Mouse (Mus musculus) cortical plate, adult 2 months (tissue): Measurements from ENCODE around the gene Tmem178b. TPM values are rescaled to one million over a fixed set of nuclear protein-coding genes. Genes with fewer than 3 reads are reported as not detected.

Source experiments
- H3K27ac ChIP-seq: fragments of 200-500 bp; 2 replicates; pipeline ENCODE4 v1.5.1; 2012; ENCODE audit warnings: low read length, control low read depth, inconsistent platforms; ENCODE audit not compliant: insufficient read depth
- H3K4me1 ChIP-seq: fragments of 200-500 bp; 2 replicates; pipeline ENCODE4 v1.6.1; 2011; ENCODE audit warnings: low read length; ENCODE audit not compliant: control insufficient read depth, insufficient read depth
- H3K4me3 ChIP-seq: fragments of 200-500 bp; 2 replicates; pipeline ENCODE4 v1.5.1; 2011; ENCODE audit warnings: mild to moderate bottlenecking, low read length, control low read depth; ENCODE audit not compliant: insufficient read depth
- CTCF ChIP-seq: fragments of 200-500 bp; IDR thresholded peaks from 2 replicates; pipeline ENCODE4 v1.5.1; 2011; ENCODE audit warnings: mild to moderate bottlenecking, control low read depth, low read length; ENCODE audit not compliant: insufficient read depth; ENCODE audit errors: extremely low read depth
- POLR2A ChIP-seq: fragments of 200-500 bp; IDR thresholded peaks from 2 replicates; pipeline ENCODE4 v1.6.1; 2011; ENCODE audit warnings: mild to moderate bottlenecking, low read length, control low read depth; ENCODE audit not compliant: insufficient read depth; ENCODE audit errors: extremely low read depth
- polyA plus RNA-seq: library from polyadenylated mRNA; depleted of rRNA; stranded (reverse); fragments of >200 nt; gene quantifications from 2 replicates; pipeline ENCODE4 v1.2.3, GENCODE M21; 2012; rRNA removed

The Tmem178b gene
- polyA plus RNA-seq, 1 experiment, result 98.1 TPM

DNA sequence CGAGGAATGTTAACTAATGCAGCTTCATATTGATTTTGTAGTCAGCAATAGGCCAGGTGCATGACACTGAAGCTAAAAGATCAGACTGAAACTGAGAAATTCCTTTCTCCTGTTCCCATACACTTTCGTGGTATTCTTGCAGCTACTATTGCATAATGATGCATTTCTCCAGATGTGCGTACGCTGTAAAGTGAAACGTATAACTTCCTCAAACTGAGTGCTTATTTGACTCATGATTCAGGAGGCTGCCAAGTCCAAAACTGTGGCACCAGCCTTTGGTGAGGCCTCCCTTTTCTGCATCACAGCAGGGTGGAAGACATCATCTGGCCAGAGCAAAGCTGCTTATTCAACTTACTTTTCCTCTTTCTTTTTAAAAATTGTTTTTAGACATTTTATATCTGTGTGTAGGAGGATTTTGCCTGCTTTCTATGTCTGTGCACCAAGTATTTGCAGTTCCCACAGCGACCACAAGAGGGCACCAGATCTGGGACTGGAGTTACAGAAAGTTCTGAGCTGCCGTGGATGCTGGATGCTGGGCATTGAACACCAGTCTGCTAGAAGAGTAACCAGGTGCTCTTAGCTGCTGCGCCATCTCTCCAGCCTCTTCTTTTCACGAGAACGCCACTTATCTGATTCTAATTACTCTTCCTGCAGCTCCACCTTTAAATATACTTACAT is 362.9 kb downstream of the Tmem178b start:
- Histone ChIP-seq H3K4me3 (no peak overlapping the region), H3K27ac (no peak overlapping the region), H3K4me1 (peaks cover 7% of the 10 kb centered on the region)
- TF ChIP-seq POLR2A (no peak), CTCF (peak; percentile 72)

DNA sequence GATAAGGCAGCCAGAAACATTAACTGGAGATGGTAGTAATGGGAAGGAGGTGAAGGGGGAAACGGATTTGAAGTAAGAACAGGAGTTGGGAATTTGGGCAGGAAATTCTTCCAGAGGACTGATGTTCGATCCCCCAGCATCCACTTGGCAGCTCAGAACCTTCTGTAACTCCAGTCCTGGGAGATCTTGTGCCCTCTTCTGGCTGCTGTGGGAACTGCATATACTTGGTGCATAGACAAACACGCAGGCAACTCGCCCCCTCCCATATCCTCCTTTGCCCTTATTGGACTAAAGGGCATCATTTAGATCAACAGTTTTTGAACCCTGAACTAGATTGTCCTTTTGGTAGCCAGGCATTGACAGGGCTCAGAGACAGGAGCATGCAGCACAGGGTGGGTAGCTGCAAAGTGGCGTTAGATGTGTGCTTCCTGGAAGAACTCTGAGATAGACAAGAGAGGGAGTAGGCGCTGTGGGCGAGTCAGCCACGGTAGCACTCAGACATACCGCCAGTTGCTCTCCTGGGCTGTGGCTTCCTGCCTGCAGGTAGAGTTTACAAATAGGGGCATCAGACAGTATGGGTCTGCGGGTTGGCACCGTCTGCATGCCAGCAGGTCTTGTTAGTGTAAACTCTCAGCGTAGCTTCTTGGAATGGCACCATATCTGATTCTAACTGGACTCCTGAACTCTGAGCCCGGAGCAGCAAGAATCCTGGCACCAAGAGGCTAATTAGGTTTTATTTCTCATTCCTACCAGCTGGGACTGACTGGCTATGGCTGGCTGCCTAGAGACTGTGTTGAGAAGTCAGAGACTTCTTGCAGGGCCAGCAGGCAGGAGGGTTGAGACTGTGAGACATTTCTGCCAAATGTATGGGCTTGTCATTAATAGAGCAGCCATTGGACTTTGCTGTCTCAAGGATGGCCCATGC is 364.0 kb downstream of the Tmem178b start:
- no peak overlapping the region for H3K4me3 ChIP-seq
- TF ChIP-seq POLR2A (no peak), CTCF (peak; percentile 48)
- H3K27ac ChIP-seq, result no peak overlapping the region
- H3K4me1 ChIP-seq, result peaks cover 7% of the 10 kb centered on the region

DNA sequence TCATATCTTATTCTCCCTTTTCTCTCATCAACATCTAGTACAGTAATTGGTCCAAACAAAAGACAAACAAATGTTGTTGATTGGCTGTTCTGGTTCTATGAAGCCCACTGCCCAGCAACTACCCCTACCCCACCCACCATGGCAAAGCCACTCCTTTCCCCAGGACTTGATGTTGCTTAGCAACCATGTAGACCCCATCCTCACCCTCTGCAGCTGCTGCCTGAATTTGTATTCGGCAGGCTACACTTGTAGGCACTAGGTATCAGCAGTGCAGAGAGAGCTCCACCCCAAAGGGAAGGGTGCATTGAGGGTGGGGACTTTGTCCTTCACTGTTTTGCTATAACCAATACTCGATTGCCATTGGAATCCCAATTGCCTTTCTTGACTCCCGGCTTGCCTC is 365.8 kb downstream of the Tmem178b start:
- H3K27ac ChIP-seq, result no peak overlapping the region
- no peak overlapping the region for H3K4me3 ChIP-seq
- H3K4me1 ChIP-seq, result peaks cover 6% of the 10 kb centered on the region
- TF ChIP-seq POLR2A, result no peak
- TF ChIP-seq CTCF, result no peak

DNA sequence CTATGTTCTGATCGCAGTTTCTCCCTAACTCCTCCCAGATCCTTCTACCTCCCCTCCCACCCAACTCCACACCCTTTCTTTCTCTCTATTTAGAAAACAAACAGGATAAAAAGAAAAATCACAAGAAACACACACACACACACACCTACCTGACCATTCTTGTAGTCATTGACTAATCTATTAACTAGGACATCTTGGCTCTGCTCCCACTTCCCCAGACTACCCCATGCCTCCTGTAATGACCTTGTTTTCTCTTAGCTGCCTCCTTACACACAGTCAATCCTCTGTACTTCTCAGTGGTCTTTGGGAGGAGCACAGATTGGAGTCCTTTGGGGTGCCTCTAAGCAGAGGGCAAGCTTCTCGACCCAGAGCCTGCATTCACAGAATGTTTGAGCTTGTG is 367.6 kb downstream of the Tmem178b start:
- H3K27ac ChIP-seq, result no peak overlapping the region
- TF ChIP-seq CTCF, result no peak
- TF ChIP-seq POLR2A, result no peak
- H3K4me1 ChIP-seq, result no peaks in the 10 kb centered on the region
- H3K4me3 ChIP-seq, result no peak overlapping the region

DNA sequence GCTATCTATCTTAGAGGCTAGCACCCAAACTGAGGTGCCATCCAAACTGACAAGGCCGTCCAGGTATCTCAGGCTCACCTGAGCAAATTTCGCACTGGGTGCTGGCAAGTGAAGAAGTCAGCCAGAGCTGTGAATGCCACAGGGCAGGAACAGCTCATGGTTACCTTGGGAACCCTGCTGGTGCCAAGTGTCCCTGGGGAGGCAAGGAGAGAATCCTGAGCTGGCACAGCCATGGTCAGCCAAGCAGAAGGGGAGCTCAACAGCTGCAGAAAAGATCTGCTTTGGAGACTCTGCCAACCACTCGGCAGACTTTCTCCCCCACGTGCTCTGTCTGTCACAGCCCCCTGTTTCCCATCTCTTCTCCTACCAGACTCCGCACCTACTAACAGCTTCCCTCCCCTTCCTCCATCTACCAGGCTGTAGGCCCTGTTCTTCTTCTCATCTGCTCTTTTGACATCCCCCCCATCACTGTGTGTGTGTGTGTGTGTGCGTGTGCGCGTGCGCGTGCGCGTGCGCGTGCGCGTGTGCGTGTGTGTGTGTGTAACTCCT is 374.4 kb downstream of the Tmem178b start:
- no peak for TF ChIP-seq POLR2A
- TF ChIP-seq CTCF, result no peak
- peaks cover 5% of the 10 kb centered on the region for H3K4me1 ChIP-seq
- no peak overlapping the region for H3K27ac ChIP-seq
- H3K4me3 ChIP-seq, result no peak overlapping the region

DNA sequence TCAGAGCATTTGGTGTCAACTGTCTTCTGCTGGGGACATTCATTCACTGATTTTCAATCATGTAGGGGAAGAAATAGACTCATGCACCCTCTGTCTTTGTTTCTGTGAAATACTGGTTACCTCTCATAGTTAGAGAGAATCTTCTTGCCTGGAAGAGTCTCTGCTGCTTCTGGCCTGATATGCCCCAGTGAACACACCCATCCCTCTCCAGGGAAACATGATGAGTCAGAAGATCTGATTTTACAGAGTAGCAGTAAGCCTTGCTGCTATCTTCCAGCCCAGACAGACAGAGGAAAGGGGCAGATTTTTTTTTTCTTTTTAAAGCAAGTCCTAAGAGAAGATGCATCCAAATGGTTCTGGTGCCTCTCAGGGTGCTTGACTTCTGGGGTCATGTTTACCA is 376.9 kb downstream of the Tmem178b start:
- Histone ChIP-seq H3K27ac (no peak overlapping the region), H3K4me3 (no peak overlapping the region), H3K4me1 (peaks cover 5% of the 10 kb centered on the region)
- TF ChIP-seq CTCF (no peak), POLR2A (no peak)

DNA sequence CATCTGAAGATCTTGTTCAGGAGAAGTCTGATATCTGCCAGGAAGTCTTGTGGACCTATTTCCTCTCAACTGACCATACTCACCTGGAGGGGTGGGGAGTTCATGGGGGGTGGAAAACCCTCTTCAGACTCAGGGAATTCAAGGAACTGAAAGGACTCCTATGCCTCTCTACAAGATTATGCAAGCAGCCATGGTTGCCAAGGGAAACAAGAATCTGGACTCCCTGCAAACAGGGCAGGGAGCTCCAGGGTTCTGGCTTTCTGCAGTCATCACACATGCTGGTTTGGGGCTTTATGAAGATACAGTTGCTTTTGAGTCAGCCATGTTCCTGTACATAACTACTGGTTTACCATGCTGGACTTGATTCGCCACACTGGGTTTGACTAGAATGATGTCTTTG is 390.6 kb downstream of the Tmem178b start:
- Histone ChIP-seq H3K4me3 (no peak overlapping the region), H3K4me1 (no peaks in the 10 kb centered on the region; the same call in 1 of the 2 replicates), H3K27ac (no peak overlapping the region)
- TF ChIP-seq CTCF (no peak), POLR2A (no peak)

DNA sequence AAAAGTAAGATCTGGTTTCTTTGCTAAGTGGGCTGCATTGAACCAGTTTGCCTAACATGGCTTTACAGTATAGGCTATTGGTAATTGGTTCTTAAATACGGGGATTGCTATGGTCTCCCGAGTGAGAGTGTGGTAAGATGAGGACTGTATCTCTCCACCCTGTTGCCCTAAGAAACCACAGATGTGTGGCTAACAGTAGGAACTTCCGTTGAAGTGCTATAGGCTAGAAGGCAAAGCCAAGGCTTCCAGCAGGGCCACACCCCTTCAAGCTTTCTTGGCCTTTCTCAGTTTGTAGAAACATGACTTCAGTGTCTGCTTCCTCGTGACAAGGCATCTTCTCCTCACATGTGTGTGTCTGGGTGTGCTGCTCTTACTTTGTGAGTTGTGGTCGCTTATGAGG is 427.6 kb downstream of the Tmem178b start:
- Histone ChIP-seq H3K27ac (no peak overlapping the region), H3K4me3 (no peak overlapping the region), H3K4me1 (no peaks in the 10 kb centered on the region; the same call in 1 of the 2 replicates)
- TF ChIP-seq POLR2A, result no peak
- no peak for TF ChIP-seq CTCF

DNA sequence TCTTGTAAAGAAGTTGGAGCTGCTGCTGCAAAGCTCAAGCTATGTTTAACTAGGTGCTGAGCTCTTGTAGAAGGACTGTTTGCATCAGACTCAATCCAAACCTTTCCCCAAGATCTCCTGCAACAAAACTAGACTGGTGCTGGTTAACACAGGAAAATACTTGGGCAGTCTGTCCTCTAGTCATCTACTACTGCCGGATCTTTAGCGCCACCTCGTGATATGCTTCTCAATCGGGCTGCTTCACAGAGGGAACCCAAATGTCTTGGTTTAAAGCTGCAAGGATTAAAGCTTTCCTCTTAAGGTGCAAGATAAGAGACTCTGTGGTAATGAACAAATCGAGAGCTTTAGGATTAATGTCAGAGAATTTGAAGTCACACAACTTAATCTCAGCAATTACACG is 430.3 kb downstream of the Tmem178b start:
- H3K4me1 ChIP-seq, result no peaks in the 10 kb centered on the region; the same call in 1 of the 2 replicates
- no peak overlapping the region for H3K4me3 ChIP-seq
- TF ChIP-seq CTCF (peak; percentile 89), POLR2A (no peak)
- H3K27ac ChIP-seq, result no peak overlapping the region

Other genes starting within 250 kb of the Tmem178b start
- gene Braf, start 147.8 kb upstream of the Tmem178b start, polyA plus RNA-seq, result 38.5 and 39.1 TPM in 2 replicates
- gene Mrps33, start 62.3 kb upstream of the Tmem178b start, polyA plus RNA-seq, result 305 and 307 TPM in 2 replicates